Mouse (Mus musculus): ENCODE measurements around the gene Lca5l. TPM values are rescaled to one million over a fixed set of nuclear protein-coding genes. Genes with fewer than 3 reads are reported as not detected.

Lca5l gene
- polyA plus RNA-seq, 1 experiment from 2014 or later = 1.2 TPM

DNA sequence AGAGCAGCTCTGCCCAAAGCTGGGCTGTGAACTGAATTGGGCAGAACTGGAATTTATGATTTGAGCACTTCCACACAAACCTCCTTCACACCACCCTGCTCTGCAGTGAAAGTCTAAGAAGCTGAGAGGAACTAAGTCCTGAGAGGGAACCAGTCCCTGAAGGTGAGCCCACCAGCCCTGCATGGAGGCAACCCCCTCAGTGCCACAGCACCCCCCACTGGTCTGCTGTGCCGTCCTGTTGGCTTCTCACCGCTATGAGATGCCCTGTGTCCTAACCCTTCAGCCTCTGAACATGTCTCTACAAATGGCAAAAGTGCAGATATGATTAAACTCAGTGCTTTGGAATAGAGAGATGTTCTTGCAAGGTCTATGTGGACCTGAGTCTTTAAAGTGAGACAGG lies 79.3 kb downstream of the Lca5l start:
- ATAC-seq (ENCODE audit: low FRiP score) = no peak
- H3K4me2 ChIP-seq = no peak overlapping the region
- no peaks in the 10 kb centered on the region for H3K36me3 ChIP-seq (ENCODE audit: control insufficient read depth, insufficient read depth, low read length)
- no peaks in the 10 kb centered on the region for H3K4me1 ChIP-seq (ENCODE audit: control insufficient read depth, insufficient read depth, low read length)
- no peak overlapping the region for H3K9ac ChIP-seq (ENCODE audit: low read length)
- no peak for DNase-seq (ENCODE audit: low spot score, missing footprints)
- WGBS = 51% methylated on average over 2 of the region's 2 CpGs
- no peak overlapping the region for H3K4me3 ChIP-seq (ENCODE audit: low read depth, low read length)
- no peaks in the 10 kb centered on the region for H3K9me3 ChIP-seq (ENCODE audit: control insufficient read depth, low read length)
- H3K27me3 ChIP-seq (ENCODE audit: control insufficient read depth, insufficient read depth, low read length) = no peaks in the 10 kb centered on the region
- no peak overlapping the region for H3K27ac ChIP-seq (ENCODE audit: low read depth, low read length)

DNA sequence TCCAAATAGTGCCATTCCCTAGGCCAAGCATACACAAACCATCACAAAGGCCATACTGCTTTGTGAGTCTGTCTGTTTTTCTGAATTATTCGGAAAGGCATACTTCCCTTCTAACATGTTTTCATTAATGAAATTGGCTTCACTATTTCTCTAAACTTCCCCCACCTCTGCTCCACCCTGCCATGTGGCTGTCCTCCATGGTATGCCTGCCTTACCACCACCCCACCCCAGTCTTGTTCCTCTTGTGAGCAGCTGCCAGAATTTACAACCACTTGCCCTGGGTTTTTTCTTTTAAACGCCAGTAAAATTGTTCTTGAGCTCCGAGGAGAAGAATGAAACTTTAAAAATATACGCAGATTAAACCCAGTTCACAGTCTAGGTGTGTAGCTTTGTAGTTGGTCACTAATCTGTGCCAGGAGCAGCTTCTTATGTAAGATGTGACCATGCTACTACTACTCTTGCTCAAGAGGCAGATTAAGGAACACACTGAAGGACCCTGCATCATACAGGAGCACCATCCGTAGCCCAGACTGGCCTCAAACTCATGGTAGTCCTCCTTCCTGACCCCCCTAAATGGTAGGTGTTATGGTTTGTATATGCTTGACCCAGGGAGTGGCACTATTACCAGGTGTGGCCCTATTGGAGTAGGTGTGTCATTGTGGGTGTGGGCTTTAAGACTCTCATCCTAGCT lies 81.3 kb downstream of the Lca5l start:
- ATAC-seq (ENCODE audit: low FRiP score) = no peak
- H3K4me2 ChIP-seq = no peak overlapping the region
- no peak for DNase-seq (ENCODE audit: low spot score, missing footprints)
- no peaks in the 10 kb centered on the region for H3K9me3 ChIP-seq (ENCODE audit: control insufficient read depth, low read length)
- H3K27ac ChIP-seq (ENCODE audit: low read depth, low read length) = no peak overlapping the region
- H3K4me1 ChIP-seq (ENCODE audit: control insufficient read depth, insufficient read depth, low read length) = no peaks in the 10 kb centered on the region
- no peak overlapping the region for H3K4me3 ChIP-seq (ENCODE audit: low read depth, low read length)
- H3K27me3 ChIP-seq (ENCODE audit: control insufficient read depth, insufficient read depth, low read length) = no peaks in the 10 kb centered on the region
- H3K9ac ChIP-seq (ENCODE audit: low read length) = no peak overlapping the region
- WGBS = 87% methylated on average over 5 of the region's 5 CpGs
- no peaks in the 10 kb centered on the region for H3K36me3 ChIP-seq (ENCODE audit: control insufficient read depth, insufficient read depth, low read length)

DNA sequence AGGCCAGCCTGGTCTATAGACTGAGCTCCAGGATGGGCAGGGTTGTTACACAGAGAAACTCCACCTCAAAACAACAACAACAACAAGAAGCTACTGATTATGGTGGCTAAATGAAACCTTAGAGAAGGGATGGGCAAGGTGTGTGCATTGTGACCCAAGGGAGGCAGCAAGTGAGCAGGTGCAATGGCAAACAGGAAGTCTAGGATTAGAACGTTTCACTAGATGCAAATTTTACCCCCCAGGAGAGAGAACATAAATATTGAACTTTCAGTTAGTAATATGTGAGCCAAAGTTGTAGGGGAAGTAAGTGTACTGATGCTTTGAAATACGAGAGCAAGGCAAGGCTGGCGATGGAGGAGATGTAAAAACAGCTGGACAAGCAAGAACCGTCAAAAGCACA lies 82.4 kb downstream of the Lca5l start:
- ATAC-seq (ENCODE audit: low FRiP score) (no peak), DNase-seq (ENCODE audit: low spot score, missing footprints) (no peak)
- Histone ChIP-seq H3K27ac (ENCODE audit: low read depth, low read length) (no peak overlapping the region), H3K9me3 (ENCODE audit: control insufficient read depth, low read length) (no peaks in the 10 kb centered on the region), H3K36me3 (ENCODE audit: control insufficient read depth, insufficient read depth, low read length) (no peaks in the 10 kb centered on the region), H3K9ac (ENCODE audit: low read length) (no peak overlapping the region), H3K27me3 (ENCODE audit: control insufficient read depth, insufficient read depth, low read length) (no peaks in the 10 kb centered on the region), H3K4me2 (no peak overlapping the region), H3K4me3 (ENCODE audit: low read depth, low read length) (no peak overlapping the region), H3K4me1 (ENCODE audit: control insufficient read depth, insufficient read depth, low read length) (no peaks in the 10 kb centered on the region)
- 72% methylated on average over 4 of the region's 4 CpGs for WGBS

Other genes starting within 250 kb of the Lca5l start
- 94.6 and 107 TPM in 2 replicates for gene Psmg1, start 201.3 kb downstream of the Lca5l start, polyA plus RNA-seq (2014; fragmentation: Nextera tagmentation; extraction: Ambion mirVana)
- 192 and 212 TPM in 2 replicates for gene Brwd1, start 109.7 kb downstream of the Lca5l start, polyA plus RNA-seq (2014; fragmentation: Nextera tagmentation; extraction: Ambion mirVana)
- gene Hmgn1, start 64.5 kb downstream of the Lca5l start, polyA plus RNA-seq (2014; fragmentation: Nextera tagmentation; extraction: Ambion mirVana) = 886 and 907 TPM in 2 replicates
- 128 and 132 TPM in 2 replicates for gene Wrb, start 46.9 kb downstream of the Lca5l start, polyA plus RNA-seq (2014; fragmentation: Nextera tagmentation; extraction: Ambion mirVana)
- gene Sh3bgr, start 8.2 kb upstream of the Lca5l start, polyA plus RNA-seq (2014; fragmentation: Nextera tagmentation; extraction: Ambion mirVana) = 0.34 and 1.2 TPM in 2 replicates
- 0.55 and 0.70 TPM in 2 replicates for gene B3galt5, start 43.5 kb upstream of the Lca5l start, polyA plus RNA-seq (2014; fragmentation: Nextera tagmentation; extraction: Ambion mirVana)